Comparison of ENCODE assay signal across 7 mouse cellular contexts in the genomic region with DNA sequence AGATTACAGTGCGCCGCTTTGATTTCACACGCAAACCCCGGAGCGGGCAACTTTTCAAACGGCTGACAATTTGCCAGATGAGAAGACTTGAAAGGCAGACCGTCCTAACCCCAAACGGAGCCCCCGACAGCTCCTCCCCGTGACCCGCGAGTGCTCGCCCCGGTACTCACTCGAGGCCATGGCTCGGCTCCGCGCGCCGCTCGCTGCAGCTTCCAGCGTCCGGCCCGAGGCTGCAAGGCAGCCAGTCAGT. TPM values are rescaled to one million over a fixed set of nuclear protein-coding genes. Genes with fewer than 3 reads are reported as not detected.
DNase-seq lines count a peak whose midpoint lies in the region; ATAC-seq lines count a peak whose summit lies in the region.

No protein-coding gene starts in this region.

- peaks cover 10% of the 10 kb centered on the region for H3K9me3 ChIP-seq in megakaryocyte, embryonic 14.5 days
- no peaks in the 10 kb centered on the region; the same call in 1 of the 2 replicates for H3K9me3 ChIP-seq in forebrain, embryonic 10.5 days
- no peaks in the 10 kb centered on the region for H3K9me3 ChIP-seq in limb, embryonic 13.5 days
- no peaks in the 10 kb centered on the region for H3K9me3 ChIP-seq in stomach, embryonic 15.5 days

- H3K9ac ChIP-seq in limb, embryonic 13.5 days, result peak overlapping the region; percentile 74
- peak overlapping the region; percentile 62 for H3K9ac ChIP-seq in stomach, embryonic 15.5 days

- ATAC-seq in megakaryocyte, adult 5-6 weeks (ENCODE audit: poor library complexity, severe bottlenecking), result no peak
- no peak for ATAC-seq in limb, embryonic 13.5 days (ENCODE audit: low FRiP score, low read depth)
- no peak for ATAC-seq in stomach, embryonic 15.5 days (ENCODE audit: insufficient read depth, low FRiP score, low read depth)
- no peak for ATAC-seq in erythroid progenitor cell, adult 5-6 weeks (replicated peaks; ENCODE audit: low FRiP score, poor library complexity, severe bottlenecking)

- H3K27ac ChIP-seq in forebrain, embryonic 10.5 days, result peak overlapping the region; percentile 93
- H3K27ac ChIP-seq in limb, embryonic 13.5 days, result peak overlapping the region; percentile 87
- peak overlapping the region; percentile 98 for H3K27ac ChIP-seq in stomach, embryonic 15.5 days

- DNase-seq in forebrain, embryonic 10.5 days (ENCODE audit: extremely low spot score, low spot score), result peak; percentile 85
- DNase-seq in urinary bladder, postnatal 10 days (ENCODE audit: low spot score), result no peak

- under 1% methylated on average over 24 of the region's 24 CpGs for WGBS in forebrain, embryonic 10.5 days
- WGBS in limb, embryonic 13.5 days, result under 1% methylated on average over 24 of the region's 24 CpGs
- under 1% methylated on average over 24 of the region's 24 CpGs for WGBS in stomach, embryonic 15.5 days

- H3K4me2 ChIP-seq in limb, embryonic 13.5 days (replicated peaks), result peak overlapping the region; percentile 74
- H3K4me2 ChIP-seq in stomach, embryonic 15.5 days, result peak overlapping the region; percentile 65

- peaks cover 4% of the 10 kb centered on the region for H3K36me3 ChIP-seq in megakaryocyte, embryonic 14.5 days (replicated peaks; ENCODE audit: low read length)
- H3K36me3 ChIP-seq in forebrain, embryonic 10.5 days (replicated peaks), result no peaks in the 10 kb centered on the region
- no peaks in the 10 kb centered on the region for H3K36me3 ChIP-seq in limb, embryonic 13.5 days
- no peaks in the 10 kb centered on the region for H3K36me3 ChIP-seq in stomach, embryonic 15.5 days

- H3K27me3 ChIP-seq in megakaryocyte, embryonic 14.5 days (replicated peaks), result no peaks in the 10 kb centered on the region
- H3K27me3 ChIP-seq in forebrain, embryonic 10.5 days (ENCODE audit: poor library complexity, severe bottlenecking), result peaks cover 45% of the 10 kb centered on the region
- H3K27me3 ChIP-seq in limb, embryonic 13.5 days, result peaks cover 8% of the 10 kb centered on the region
- no peaks in the 10 kb centered on the region for H3K27me3 ChIP-seq in stomach, embryonic 15.5 days (replicated peaks)

- H3K4me1 ChIP-seq in megakaryocyte, embryonic 14.5 days, result peaks cover 23% of the 10 kb centered on the region
- peaks cover 12% of the 10 kb centered on the region for H3K4me1 ChIP-seq in forebrain, embryonic 10.5 days
- H3K4me1 ChIP-seq in limb, embryonic 13.5 days, result peaks cover 5% of the 10 kb centered on the region; the same call in 1 of the 2 replicates
- H3K4me1 ChIP-seq in stomach, embryonic 15.5 days, result no peaks in the 10 kb centered on the region

- H3K4me3 ChIP-seq in megakaryocyte, embryonic 14.5 days (replicated peaks), result peak overlapping the region; percentile 96
- peak overlapping the region; percentile 82 for H3K4me3 ChIP-seq in forebrain, embryonic 10.5 days
- H3K4me3 ChIP-seq in limb, embryonic 13.5 days, result peak overlapping the region; percentile 71
- H3K4me3 ChIP-seq in stomach, embryonic 15.5 days (replicated peaks), result peak overlapping the region; percentile 81

RNA-seq across cellular contexts. Expression of a gene that starts 0.3 kb away (rescaled TPM):
- polyA plus RNA-seq in megakaryocyte, embryonic 14.5 days (2012; ENCODE audit: insufficient read depth, low replicate concordance), result 0.08 TPM in 1 of 2 replicates, not detected in the other
- total RNA-seq in megakaryocyte, adult 5-6 weeks (2015), result 52.4 and 55.0 TPM in 2 replicates
- total RNA-seq in megakaryocyte, adult 5-6 weeks (2017), result 21.8 and 29.0 TPM in 2 replicates
- 0.53 and 0.71 TPM in 2 replicates for polyA plus RNA-seq in forebrain, embryonic 10.5 days (2016; fragmentation: Nextera tagmentation; extraction: Ambion mirVana)
- polyA plus RNA-seq in limb, embryonic 13.5 days (2015; fragmentation: Nextera tagmentation; extraction: Ambion mirVana), result 0.78 and 0.95 TPM in 2 replicates
- 1.2 and 1.3 TPM in 2 replicates for polyA plus RNA-seq in stomach, embryonic 15.5 days (2015; fragmentation: Nextera tagmentation; extraction: Ambion mirVana)
- 6.3 and 7.6 TPM in 2 replicates for total RNA-seq in erythroid progenitor cell, adult 5-6 weeks (2015; ENCODE audit: low replicate concordance)
- total RNA-seq in erythroid progenitor cell, adult 5-6 weeks (2017; ENCODE audit: low replicate concordance), result 0.90 and 1.2 TPM in 2 replicates
